Mouse (Mus musculus): ENCODE measurements at regions not wholly inside any gene's neighbourhood (a gene's known extent, or its start where the extent isn't known, plus 50 kb on each side); places are given as distances from the start of the nearest gene placed in this dataset.
A peak's percentile ranks its signal among the peaks of the same experiment; 100 is the strongest.

DNA sequence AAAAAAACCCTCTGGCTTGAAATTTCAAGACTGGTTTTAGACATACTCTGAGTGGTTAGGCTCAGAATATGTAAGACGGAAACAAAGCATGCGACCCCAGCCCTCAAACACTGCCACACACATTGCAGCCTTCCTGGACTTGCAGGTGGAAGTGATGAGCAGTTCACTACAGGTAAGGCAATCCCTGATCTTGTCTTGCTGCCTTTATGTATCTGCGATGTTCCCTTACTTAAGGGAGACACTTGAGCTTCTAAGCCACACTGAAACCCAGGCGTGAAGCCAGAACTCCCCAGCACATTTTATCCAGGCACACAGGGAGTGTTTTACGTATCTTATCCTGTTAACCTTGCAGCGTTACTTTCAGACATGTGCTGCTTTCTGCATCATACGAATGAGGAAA lies 342.9 kb downstream of the Rnf144a start:
- Histone ChIP-seq H3K36me3 (ENCODE audit: control insufficient read depth, insufficient read depth, low read length) (no peaks in the 10 kb centered on the region), H3K4me3 (ENCODE audit: low read depth, low read length) (no peak overlapping the region), H3K27ac (ENCODE audit: low read depth, low read length) (no peak overlapping the region), H3K4me2 (ENCODE audit: low read depth, low read length, severe bottlenecking) (no peak overlapping the region), H3K9ac (ENCODE audit: low read length) (no peak overlapping the region), H3K4me1 (replicated peaks; ENCODE audit: control insufficient read depth, insufficient read depth, low read length) (peaks cover 7% of the 10 kb centered on the region; the same call in 1 of the 2 replicates), H3K27me3 (ENCODE audit: control insufficient read depth, insufficient read depth, low read length) (no peaks in the 10 kb centered on the region; the same call in 1 of the 2 replicates), H3K9me3 (ENCODE audit: control insufficient read depth, low read length) (no peaks in the 10 kb centered on the region)
- WGBS = 89% methylated on average over 7 of the region's 7 CpGs
- ATAC-seq (replicated peaks; ENCODE audit: low FRiP score) (no peak), DNase-seq (ENCODE audit: low spot score) (no peak)

DNA sequence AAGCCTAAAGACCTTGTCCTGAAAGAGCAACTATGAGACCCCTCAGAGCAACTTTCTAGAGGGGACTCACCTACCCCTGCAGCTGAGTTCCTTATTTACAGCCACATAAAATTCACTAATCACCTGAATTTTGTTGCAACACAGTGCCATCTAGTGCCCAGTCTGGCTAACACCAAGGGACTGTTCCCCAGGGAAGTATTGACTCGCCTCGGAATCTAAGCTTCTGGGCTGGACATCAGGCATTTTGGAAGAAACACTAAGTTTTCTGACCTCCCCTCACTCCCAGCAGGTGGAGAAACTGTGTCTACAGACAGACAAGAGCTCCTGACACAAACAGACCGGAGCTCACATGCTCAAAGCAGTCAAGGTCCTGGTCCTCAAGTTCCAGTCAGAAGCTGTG lies 343.4 kb downstream of the Rnf144a start:
- peak; percentile 49; the same call in 1 of the 2 replicates for ATAC-seq (replicated peaks; ENCODE audit: low FRiP score)
- Histone ChIP-seq H3K4me2 (ENCODE audit: low read depth, low read length, severe bottlenecking) (no peak overlapping the region), H3K4me3 (ENCODE audit: low read depth, low read length) (no peak overlapping the region), H3K27ac (ENCODE audit: low read depth, low read length) (no peak overlapping the region), H3K9ac (ENCODE audit: low read length) (no peak overlapping the region), H3K27me3 (ENCODE audit: control insufficient read depth, insufficient read depth, low read length) (no peaks in the 10 kb centered on the region; the same call in 1 of the 2 replicates), H3K4me1 (replicated peaks; ENCODE audit: control insufficient read depth, insufficient read depth, low read length) (peaks cover 7% of the 10 kb centered on the region; the same call in 1 of the 2 replicates), H3K36me3 (ENCODE audit: control insufficient read depth, insufficient read depth, low read length) (no peaks in the 10 kb centered on the region), H3K9me3 (ENCODE audit: control insufficient read depth, low read length) (no peaks in the 10 kb centered on the region)
- 13% methylated on average over 3 of the region's 3 CpGs for WGBS
- peak; percentile 74 for DNase-seq (ENCODE audit: low spot score)

GRCm38 (mm10) chr12:26068685-26069008 lies 346.4 kb downstream of the Rnf144a start:
- Histone ChIP-seq H3K9me3 (ENCODE audit: control insufficient read depth, low read length) (no peaks in the 10 kb centered on the region), H3K4me3 (ENCODE audit: low read depth, low read length) (no peak overlapping the region), H3K4me2 (ENCODE audit: low read depth, low read length, severe bottlenecking) (peak overlapping the region; percentile 34), H3K27ac (ENCODE audit: low read depth, low read length) (no peak overlapping the region), H3K36me3 (ENCODE audit: control insufficient read depth, insufficient read depth, low read length) (no peaks in the 10 kb centered on the region), H3K27me3 (ENCODE audit: control insufficient read depth, insufficient read depth, low read length) (no peaks in the 10 kb centered on the region; the same call in 1 of the 2 replicates), H3K4me1 (replicated peaks; ENCODE audit: control insufficient read depth, insufficient read depth, low read length) (peaks cover 7% of the 10 kb centered on the region; the same call in 1 of the 2 replicates), H3K9ac (ENCODE audit: low read length) (no peak overlapping the region)
- 33% methylated on average over 4 of the region's 4 CpGs for WGBS
- peak; percentile 50 for DNase-seq (ENCODE audit: low spot score)
- ATAC-seq (replicated peaks; ENCODE audit: low FRiP score) = no peak

DNA sequence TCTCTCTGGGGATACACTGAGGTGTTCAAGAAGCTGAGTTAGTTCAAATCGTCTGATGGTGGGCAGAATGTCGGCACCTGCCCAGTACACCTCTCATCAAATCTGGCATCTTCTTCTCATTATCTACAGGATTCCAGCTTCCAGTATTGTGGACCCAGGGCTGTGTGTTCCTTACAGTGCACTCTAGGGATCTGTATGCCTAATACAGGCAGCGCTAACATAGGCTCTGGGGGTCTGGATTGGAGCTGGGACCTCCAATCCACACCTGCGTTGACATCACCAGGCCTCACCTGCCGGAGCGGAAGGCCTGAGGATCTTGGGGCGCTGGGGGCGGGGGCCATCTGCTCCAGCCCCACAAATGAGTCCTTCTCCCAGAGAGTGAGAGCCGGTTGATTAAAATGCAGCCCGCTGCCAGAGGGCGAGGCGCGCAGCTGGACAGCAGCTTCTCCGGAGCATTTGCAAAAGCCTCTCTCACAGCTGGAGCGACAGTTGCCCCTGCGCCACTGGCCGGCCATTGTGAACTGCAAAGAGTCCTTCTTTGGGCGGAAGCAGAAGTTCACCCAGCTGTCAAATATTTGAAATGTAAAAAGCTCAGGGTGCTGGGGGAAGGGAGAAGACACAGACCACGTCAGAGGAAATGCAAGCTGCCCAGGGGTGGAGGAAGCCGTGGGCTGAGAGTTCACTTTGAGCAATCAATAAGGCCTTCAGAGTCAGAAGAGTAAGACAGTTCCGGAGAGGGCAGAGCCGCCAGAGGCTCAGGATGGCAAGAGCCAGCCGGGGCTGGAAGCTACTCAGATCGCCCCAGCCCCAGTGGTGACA lies 347.0 kb downstream of the Rnf144a start:
- Histone ChIP-seq H3K36me3 (ENCODE audit: control insufficient read depth, insufficient read depth, low read length) (no peaks in the 10 kb centered on the region), H3K9me3 (ENCODE audit: control insufficient read depth, low read length) (no peaks in the 10 kb centered on the region), H3K27ac (ENCODE audit: low read depth, low read length) (no peak overlapping the region), H3K27me3 (ENCODE audit: control insufficient read depth, insufficient read depth, low read length) (no peaks in the 10 kb centered on the region; the same call in 1 of the 2 replicates), H3K4me3 (ENCODE audit: low read depth, low read length) (peak overlapping the region; percentile 5; the same call in 1 of the 2 replicates), H3K4me1 (replicated peaks; ENCODE audit: control insufficient read depth, insufficient read depth, low read length) (peaks cover 7% of the 10 kb centered on the region; the same call in 1 of the 2 replicates), H3K4me2 (ENCODE audit: low read depth, low read length, severe bottlenecking) (peak overlapping the region; percentile 34), H3K9ac (ENCODE audit: low read length) (peak overlapping the region; percentile 21; the same call in 1 of the 2 replicates)
- peak; percentile 53 for DNase-seq (ENCODE audit: low spot score)
- no peak for ATAC-seq (replicated peaks; ENCODE audit: low FRiP score)
- WGBS = 8% methylated on average over 24 of the region's 24 CpGs

- Histone ChIP-seq H3K9me3 (ENCODE audit: control insufficient read depth, low read length) (no peaks in the 10 kb centered on the region), H3K36me3 (ENCODE audit: control insufficient read depth, insufficient read depth, low read length) (no peaks in the 10 kb centered on the region), H3K4me1 (replicated peaks; ENCODE audit: control insufficient read depth, insufficient read depth, low read length) (no peaks in the 10 kb centered on the region), H3K4me3 (ENCODE audit: low read depth, low read length) (no peak overlapping the region), H3K4me2 (ENCODE audit: low read depth, low read length, severe bottlenecking) (no peak overlapping the region), H3K27ac (ENCODE audit: low read depth, low read length) (no peak overlapping the region), H3K27me3 (ENCODE audit: control insufficient read depth, insufficient read depth, low read length) (no peaks in the 10 kb centered on the region), H3K9ac (ENCODE audit: low read length) (no peak overlapping the region)
- DNase-seq (ENCODE audit: low spot score) (no peak), ATAC-seq (replicated peaks; ENCODE audit: low FRiP score) (no peak)
- WGBS = 54% methylated on average over 3 of the region's 3 CpGs
Measured at GRCm38 (mm10) chr12:26060378-26060777, 354.7 kb downstream of the Rnf144a start.

DNA sequence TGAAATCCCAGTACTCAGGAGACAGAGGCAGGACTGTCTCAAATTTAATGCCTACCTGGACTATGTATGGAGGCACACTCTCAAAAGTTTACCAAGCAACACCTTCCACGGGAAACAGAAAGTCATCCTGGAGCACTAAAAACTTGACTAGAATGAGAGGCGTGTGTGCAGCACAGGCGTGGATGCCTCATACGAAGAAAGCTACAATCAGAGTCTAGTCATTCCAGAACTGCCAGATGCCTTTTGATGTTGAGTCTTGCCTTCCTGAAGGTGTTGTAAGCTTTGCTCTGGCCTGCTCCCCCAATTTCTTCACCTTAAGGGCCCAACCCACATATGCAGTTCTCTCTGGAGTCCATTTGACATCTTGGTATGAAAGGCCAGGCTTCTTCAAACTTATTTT lies 356.0 kb downstream of the Rnf144a start:
- Histone ChIP-seq H3K4me2 (ENCODE audit: low read depth, low read length, severe bottlenecking) (no peak overlapping the region), H3K36me3 (ENCODE audit: control insufficient read depth, insufficient read depth, low read length) (no peaks in the 10 kb centered on the region), H3K27me3 (ENCODE audit: control insufficient read depth, insufficient read depth, low read length) (no peaks in the 10 kb centered on the region), H3K9me3 (ENCODE audit: control insufficient read depth, low read length) (no peaks in the 10 kb centered on the region), H3K27ac (ENCODE audit: low read depth, low read length) (no peak overlapping the region), H3K4me1 (replicated peaks; ENCODE audit: control insufficient read depth, insufficient read depth, low read length) (no peaks in the 10 kb centered on the region), H3K9ac (ENCODE audit: low read length) (no peak overlapping the region), H3K4me3 (ENCODE audit: low read depth, low read length) (no peak overlapping the region)
- WGBS = 91% methylated on average over 4 of the region's 4 CpGs
- no peak for DNase-seq (ENCODE audit: low spot score)
- ATAC-seq (replicated peaks; ENCODE audit: low FRiP score) = no peak

GRCm38 (mm10) chr12:26057491-26058054 lies 357.5 kb downstream of the Rnf144a start:
- Histone ChIP-seq H3K36me3 (ENCODE audit: control insufficient read depth, insufficient read depth, low read length) (no peaks in the 10 kb centered on the region), H3K9ac (ENCODE audit: low read length) (no peak overlapping the region), H3K9me3 (ENCODE audit: control insufficient read depth, low read length) (no peaks in the 10 kb centered on the region), H3K27ac (ENCODE audit: low read depth, low read length) (no peak overlapping the region), H3K4me2 (ENCODE audit: low read depth, low read length, severe bottlenecking) (no peak overlapping the region), H3K4me3 (ENCODE audit: low read depth, low read length) (no peak overlapping the region), H3K27me3 (ENCODE audit: control insufficient read depth, insufficient read depth, low read length) (no peaks in the 10 kb centered on the region), H3K4me1 (replicated peaks; ENCODE audit: control insufficient read depth, insufficient read depth, low read length) (no peaks in the 10 kb centered on the region)
- DNase-seq (ENCODE audit: low spot score) (no peak), ATAC-seq (replicated peaks; ENCODE audit: low FRiP score) (no peak)
- WGBS = 90% methylated on average over 9 of the region's 9 CpGs

DNA sequence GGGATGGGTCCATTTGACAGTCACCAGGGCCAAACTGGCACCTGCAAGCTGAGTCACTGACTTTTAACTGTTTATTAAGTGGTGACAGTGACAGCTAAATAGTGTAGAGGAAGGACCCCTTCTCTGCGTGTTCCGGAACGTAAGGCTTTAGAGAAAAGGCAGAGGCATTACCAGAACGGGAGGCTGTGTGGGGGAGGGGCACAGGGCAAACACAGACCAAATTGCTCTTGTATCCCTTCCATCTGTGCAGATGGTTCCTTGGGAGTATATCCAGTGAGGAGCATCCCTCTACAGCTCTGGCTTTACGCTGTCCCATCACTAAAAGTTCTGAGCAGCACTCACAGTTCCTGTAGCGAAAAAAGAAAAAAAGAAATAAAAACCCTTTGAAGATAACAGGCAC lies 368.1 kb downstream of the Rnf144a start:
- DNase-seq (ENCODE audit: low spot score) (no peak), ATAC-seq (replicated peaks; ENCODE audit: low FRiP score) (no peak)
- Histone ChIP-seq H3K4me3 (ENCODE audit: low read depth, low read length) (no peak overlapping the region), H3K4me2 (ENCODE audit: low read depth, low read length, severe bottlenecking) (no peak overlapping the region), H3K9me3 (ENCODE audit: control insufficient read depth, low read length) (no peaks in the 10 kb centered on the region), H3K36me3 (ENCODE audit: control insufficient read depth, insufficient read depth, low read length) (no peaks in the 10 kb centered on the region), H3K27ac (ENCODE audit: low read depth, low read length) (no peak overlapping the region), H3K9ac (ENCODE audit: low read length) (no peak overlapping the region), H3K27me3 (ENCODE audit: control insufficient read depth, insufficient read depth, low read length) (no peaks in the 10 kb centered on the region), H3K4me1 (replicated peaks; ENCODE audit: control insufficient read depth, insufficient read depth, low read length) (no peaks in the 10 kb centered on the region)
- 91% methylated on average over 6 of the region's 6 CpGs for WGBS
